Mouse (Mus musculus): Measurements from ENCODE around the gene Sox1. TPM values are rescaled to one million over a fixed set of nuclear protein-coding genes. Genes with fewer than 3 reads are reported as not detected.

The Sox1 gene
- not detected in 2 replicates for polyA plus RNA-seq (2015; fragmentation: Nextera tagmentation; extraction: Ambion mirVana)

DNA sequence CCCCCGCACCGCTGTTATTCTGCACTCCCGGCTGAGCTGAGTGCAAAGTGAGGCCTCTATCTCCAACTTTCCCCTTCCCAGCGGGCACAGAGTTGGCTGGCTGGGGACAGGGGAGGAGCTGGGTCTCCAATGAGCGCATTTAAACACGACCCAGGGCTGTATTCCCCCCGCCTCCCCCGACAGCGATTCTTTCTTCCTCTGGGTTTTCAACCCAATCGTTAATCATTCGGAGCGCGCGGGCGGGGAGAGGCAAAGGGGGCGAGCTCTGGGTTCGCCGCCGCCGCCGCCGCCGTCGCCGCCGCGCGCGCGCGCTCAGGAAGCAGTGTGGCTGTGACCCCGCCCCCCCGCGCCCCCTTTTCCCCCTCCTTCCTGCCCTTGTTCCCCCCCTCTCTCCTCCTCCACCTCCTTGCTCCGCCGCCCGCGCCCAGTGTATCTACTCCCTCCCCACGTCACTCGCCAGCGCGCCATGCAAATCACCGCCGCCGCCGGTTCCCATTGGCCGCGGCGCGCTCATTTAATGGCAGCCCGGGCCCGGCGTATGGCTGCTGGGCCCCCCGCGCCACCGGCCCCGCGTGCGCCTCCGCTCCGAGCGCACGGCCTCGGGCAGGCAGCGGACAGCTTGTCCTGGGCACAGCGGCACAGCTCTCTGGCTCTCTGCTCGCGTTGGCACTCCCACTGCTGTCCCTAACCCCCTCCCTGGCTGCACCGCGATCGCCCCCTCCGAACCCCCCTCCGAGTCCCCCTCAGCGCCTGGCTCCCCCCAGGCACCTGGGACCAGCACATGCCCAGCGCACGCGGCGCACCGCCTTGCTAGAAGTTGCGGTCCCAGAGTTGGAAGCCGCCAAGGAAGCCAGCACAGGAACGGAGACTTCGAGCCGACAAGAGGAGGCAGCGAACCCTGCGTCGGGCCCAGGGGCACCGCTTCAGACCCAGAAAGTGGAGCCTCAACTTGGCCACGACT, at the start of gene Sox1:
Gene Sox1, plus strand, starts transcription at position 225 of the 961 bp plus-strand sequence.
- under 1% methylated on average over 66 of the region's 89 CpGs for WGBS (ENCODE audit: insufficient replicate concordance)
- H3K4me2 ChIP-seq (ENCODE audit: low read depth, low read length) = peak within 1 kb of the TSS; percentile 32
- H3K27me3 ChIP-seq (ENCODE audit: control insufficient read depth, insufficient read depth, low read depth, low read length) = peaks cover 94% of the 10 kb centered on the region
- no peak for ATAC-seq (ENCODE audit: low read depth)
- peak within 1 kb of the TSS; percentile 15 for H3K4me3 ChIP-seq (ENCODE audit: low read depth, low read length)
- H3K9me3 ChIP-seq (replicated peaks; ENCODE audit: control insufficient read depth, low read length) = no peaks in the 10 kb centered on the region
- H3K36me3 ChIP-seq (ENCODE audit: control insufficient read depth, insufficient read depth) = no peaks in the 10 kb centered on the region
- no peak within 1 kb of the TSS for H3K27ac ChIP-seq (ENCODE audit: low read length)
- H3K9ac ChIP-seq (ENCODE audit: low read depth, low read length) = no peak within 1 kb of the TSS
- no peaks in the 10 kb centered on the region for H3K4me1 ChIP-seq (ENCODE audit: control insufficient read depth, low read depth, low read length)

DNA sequence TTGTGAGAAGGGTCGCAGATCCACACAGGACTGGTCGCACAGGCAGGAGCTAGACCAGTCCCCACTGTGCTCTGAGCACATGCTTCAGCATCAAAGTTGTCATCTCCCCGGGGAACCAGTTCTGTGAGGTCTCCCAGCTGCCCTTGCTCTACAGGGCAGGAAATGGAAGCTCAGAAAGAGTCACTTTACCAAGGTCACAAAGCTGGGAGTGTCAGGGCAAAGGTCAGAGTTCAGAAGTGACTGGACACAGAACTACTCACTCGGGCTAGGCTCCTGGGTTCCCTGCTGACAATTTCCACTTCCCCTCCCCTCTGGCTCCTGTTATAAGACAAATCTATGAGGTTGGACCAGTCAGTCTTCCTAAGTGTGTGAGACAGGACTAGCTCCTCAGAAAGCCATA, 49.2 kb upstream of the Sox1 start:
- Histone ChIP-seq H3K9me3 (replicated peaks; ENCODE audit: control insufficient read depth, low read length) (no peaks in the 10 kb centered on the region), H3K4me2 (ENCODE audit: low read depth, low read length) (no peak overlapping the region), H3K27ac (ENCODE audit: low read length) (no peak overlapping the region), H3K4me3 (ENCODE audit: low read depth, low read length) (no peak overlapping the region), H3K27me3 (ENCODE audit: control insufficient read depth, insufficient read depth, low read depth, low read length) (no peaks in the 10 kb centered on the region), H3K4me1 (ENCODE audit: control insufficient read depth, low read depth, low read length) (no peaks in the 10 kb centered on the region), H3K9ac (ENCODE audit: low read depth, low read length) (no peak overlapping the region), H3K36me3 (ENCODE audit: control insufficient read depth, insufficient read depth) (no peaks in the 10 kb centered on the region)
- 52% methylated on average over 4 of the region's 4 CpGs for WGBS (ENCODE audit: insufficient replicate concordance)
- ATAC-seq (ENCODE audit: low read depth) = no peak

DNA sequence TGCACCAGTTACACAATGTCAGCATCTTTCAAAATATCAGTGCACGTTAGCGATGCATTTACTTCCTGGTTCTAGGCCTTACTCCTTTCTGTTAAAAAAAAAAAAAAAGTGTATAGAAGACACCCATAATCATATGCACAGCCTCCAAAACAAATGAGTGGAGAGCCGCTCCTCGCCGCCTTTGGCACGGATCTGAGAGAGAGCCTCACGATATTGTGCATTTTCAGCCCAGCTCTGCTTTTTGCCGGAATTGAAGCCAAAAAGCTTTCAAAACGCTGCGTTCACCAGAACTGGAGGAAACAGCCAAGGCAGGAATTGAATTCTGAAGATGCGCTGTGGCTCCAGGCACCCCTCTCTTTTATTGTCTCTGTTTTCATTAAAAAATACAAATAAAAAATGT, 48.2 kb upstream of the Sox1 start:
- H3K27me3 ChIP-seq (ENCODE audit: control insufficient read depth, insufficient read depth, low read depth, low read length) = no peaks in the 10 kb centered on the region
- H3K9me3 ChIP-seq (replicated peaks; ENCODE audit: control insufficient read depth, low read length) = no peaks in the 10 kb centered on the region
- H3K9ac ChIP-seq (ENCODE audit: low read depth, low read length) = no peak overlapping the region
- no peak overlapping the region for H3K4me2 ChIP-seq (ENCODE audit: low read depth, low read length)
- H3K36me3 ChIP-seq (ENCODE audit: control insufficient read depth, insufficient read depth) = no peaks in the 10 kb centered on the region
- 73% methylated on average over 11 of the region's 11 CpGs for WGBS (ENCODE audit: insufficient replicate concordance)
- no peak for ATAC-seq (ENCODE audit: low read depth)
- H3K27ac ChIP-seq (ENCODE audit: low read length) = no peak overlapping the region
- no peak overlapping the region for H3K4me3 ChIP-seq (ENCODE audit: low read depth, low read length)
- H3K4me1 ChIP-seq (ENCODE audit: control insufficient read depth, low read depth, low read length) = no peaks in the 10 kb centered on the region

DNA sequence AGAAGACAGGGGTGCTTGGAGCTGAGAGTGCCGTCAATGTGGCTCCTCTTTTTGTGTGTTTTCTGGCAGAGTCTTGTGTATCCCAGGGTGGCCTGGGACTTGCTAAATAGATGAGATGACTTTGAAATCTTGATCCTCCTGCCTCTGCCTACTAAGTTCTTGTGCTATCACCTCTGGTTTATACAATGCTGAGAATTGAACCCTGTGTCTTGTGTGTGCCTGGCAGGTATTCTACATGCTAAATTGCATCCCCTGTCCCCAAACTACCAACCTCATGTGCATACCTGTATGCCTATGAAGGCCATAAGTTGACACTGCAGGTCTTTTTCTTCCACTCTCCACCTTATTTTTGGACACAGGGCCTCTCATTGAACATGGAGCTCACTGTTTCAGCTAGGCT, 46.8 kb upstream of the Sox1 start:
- Histone ChIP-seq H3K9ac (ENCODE audit: low read depth, low read length) (no peak overlapping the region), H3K36me3 (ENCODE audit: control insufficient read depth, insufficient read depth) (no peaks in the 10 kb centered on the region), H3K4me3 (ENCODE audit: low read depth, low read length) (no peak overlapping the region), H3K4me2 (ENCODE audit: low read depth, low read length) (no peak overlapping the region), H3K27ac (ENCODE audit: low read length) (no peak overlapping the region), H3K27me3 (ENCODE audit: control insufficient read depth, insufficient read depth, low read depth, low read length) (no peaks in the 10 kb centered on the region), H3K9me3 (replicated peaks; ENCODE audit: control insufficient read depth, low read length) (no peaks in the 10 kb centered on the region), H3K4me1 (ENCODE audit: control insufficient read depth, low read depth, low read length) (no peaks in the 10 kb centered on the region)
- 33% methylated on average over 1 of the region's 1 CpGs for WGBS (ENCODE audit: insufficient replicate concordance)
- no peak for ATAC-seq (ENCODE audit: low read depth)

DNA sequence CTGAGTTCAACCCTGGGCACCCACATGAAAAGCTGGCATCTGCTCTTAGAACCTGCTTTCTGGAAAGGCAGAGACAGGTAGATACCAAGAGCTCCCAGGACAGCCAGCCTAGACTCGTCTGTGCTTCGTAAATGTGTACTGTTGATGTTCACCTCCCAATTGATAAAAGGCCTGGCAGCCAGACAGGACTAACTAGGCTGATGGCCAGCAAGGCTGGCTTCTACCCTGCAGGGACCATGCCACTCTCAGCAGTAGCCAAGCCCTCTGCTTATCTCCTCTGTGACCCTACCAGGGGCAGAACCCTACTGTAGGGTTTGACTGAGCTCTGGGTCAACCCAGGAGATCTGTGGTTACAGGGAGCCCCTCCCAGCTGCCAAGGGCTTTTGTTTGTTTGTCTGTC, 45.5 kb upstream of the Sox1 start:
- ATAC-seq (ENCODE audit: low read depth) = no peak

DNA sequence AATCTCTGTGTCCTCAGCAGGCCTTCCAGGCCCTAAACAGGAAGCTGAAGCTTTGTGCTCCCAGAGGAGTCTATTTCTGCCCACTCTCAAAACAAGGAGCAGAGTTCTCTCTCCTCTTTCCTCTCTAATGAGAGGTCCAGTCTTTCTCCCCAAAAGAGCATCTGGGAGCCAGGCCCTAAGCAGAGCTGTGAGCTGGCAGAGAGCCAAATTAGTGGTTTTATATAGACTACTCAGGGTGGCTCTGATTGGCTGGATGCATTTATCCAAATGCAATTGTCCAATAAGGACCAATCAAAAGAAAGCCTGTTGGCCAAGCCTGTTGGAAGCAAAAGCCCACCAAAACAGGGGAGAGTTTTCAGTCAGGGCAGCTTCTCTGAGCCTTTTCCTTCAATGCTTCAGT, 44.0 kb upstream of the Sox1 start:
- H3K4me1 ChIP-seq (ENCODE audit: control insufficient read depth, low read depth, low read length) = no peaks in the 10 kb centered on the region

More for the DNA sequence above, 45.5 kb upstream of the Sox1 start:
- H3K9ac ChIP-seq (ENCODE audit: low read depth, low read length) = no peak overlapping the region
- 65% methylated on average over 2 of the region's 2 CpGs for WGBS (ENCODE audit: insufficient replicate concordance)
- no peaks in the 10 kb centered on the region for H3K4me1 ChIP-seq (ENCODE audit: control insufficient read depth, low read depth, low read length)
- no peak overlapping the region for H3K4me2 ChIP-seq (ENCODE audit: low read depth, low read length)
- no peaks in the 10 kb centered on the region for H3K9me3 ChIP-seq (replicated peaks; ENCODE audit: control insufficient read depth, low read length)
- H3K27me3 ChIP-seq (ENCODE audit: control insufficient read depth, insufficient read depth, low read depth, low read length) = no peaks in the 10 kb centered on the region
- H3K4me3 ChIP-seq (ENCODE audit: low read depth, low read length) = no peak overlapping the region
- no peak overlapping the region for H3K27ac ChIP-seq (ENCODE audit: low read length)
- no peaks in the 10 kb centered on the region for H3K36me3 ChIP-seq (ENCODE audit: control insufficient read depth, insufficient read depth)

DNA sequence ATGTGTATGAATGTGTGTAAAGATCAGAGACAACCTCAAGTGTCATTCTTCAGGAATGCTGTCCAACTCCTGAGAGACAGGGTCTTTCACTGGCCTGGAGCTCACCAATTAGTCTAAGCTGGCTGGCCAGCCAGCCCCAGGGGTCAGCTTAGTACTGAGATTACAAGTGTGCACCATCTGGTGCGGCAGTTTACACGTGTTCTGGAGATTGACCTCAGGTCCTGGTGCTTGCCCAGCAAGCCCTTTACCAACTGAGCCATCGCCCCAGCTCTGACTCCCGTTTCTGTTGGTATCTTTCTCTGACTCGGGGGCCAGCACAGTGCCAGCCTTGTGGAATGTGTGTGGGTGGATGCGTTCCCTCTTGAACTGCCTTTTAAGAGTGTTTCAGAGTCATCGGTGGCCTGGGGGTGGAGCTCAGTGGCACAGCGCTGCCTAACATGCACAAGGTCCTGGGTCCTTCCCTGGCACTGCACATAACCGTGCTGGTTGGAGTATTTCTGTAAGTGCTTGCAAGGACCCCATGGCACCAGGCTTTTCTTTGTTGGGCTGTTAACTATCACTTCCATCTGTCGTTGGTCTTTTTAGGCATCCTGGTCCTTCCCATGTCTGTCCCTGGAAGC, 40.6 kb upstream of the Sox1 start:
- no peak for ATAC-seq (ENCODE audit: low read depth)
- no peak overlapping the region for H3K9ac ChIP-seq (ENCODE audit: low read depth, low read length)
- no peak overlapping the region for H3K4me3 ChIP-seq (ENCODE audit: low read depth, low read length)
- H3K4me1 ChIP-seq (ENCODE audit: control insufficient read depth, low read depth, low read length) = no peaks in the 10 kb centered on the region
- H3K4me2 ChIP-seq (ENCODE audit: low read depth, low read length) = no peak overlapping the region
- WGBS (ENCODE audit: insufficient replicate concordance) = 63% methylated on average over 10 of the region's 10 CpGs
- no peaks in the 10 kb centered on the region for H3K36me3 ChIP-seq (ENCODE audit: control insufficient read depth, insufficient read depth)
- H3K27me3 ChIP-seq (ENCODE audit: control insufficient read depth, insufficient read depth, low read depth, low read length) = no peaks in the 10 kb centered on the region
- H3K9me3 ChIP-seq (replicated peaks; ENCODE audit: control insufficient read depth, low read length) = no peaks in the 10 kb centered on the region
- no peak overlapping the region for H3K27ac ChIP-seq (ENCODE audit: low read length)

More for the DNA sequence above, 44.0 kb upstream of the Sox1 start:
- H3K27ac ChIP-seq (ENCODE audit: low read length) = no peak overlapping the region
- H3K4me3 ChIP-seq (ENCODE audit: low read depth, low read length) = no peak overlapping the region
- H3K9me3 ChIP-seq (replicated peaks; ENCODE audit: control insufficient read depth, low read length) = no peaks in the 10 kb centered on the region
- no peaks in the 10 kb centered on the region for H3K36me3 ChIP-seq (ENCODE audit: control insufficient read depth, insufficient read depth)
- ATAC-seq (ENCODE audit: low read depth) = no peak
- H3K27me3 ChIP-seq (ENCODE audit: control insufficient read depth, insufficient read depth, low read depth, low read length) = no peaks in the 10 kb centered on the region
- H3K4me2 ChIP-seq (ENCODE audit: low read depth, low read length) = no peak overlapping the region
- H3K9ac ChIP-seq (ENCODE audit: low read depth, low read length) = no peak overlapping the region

DNA sequence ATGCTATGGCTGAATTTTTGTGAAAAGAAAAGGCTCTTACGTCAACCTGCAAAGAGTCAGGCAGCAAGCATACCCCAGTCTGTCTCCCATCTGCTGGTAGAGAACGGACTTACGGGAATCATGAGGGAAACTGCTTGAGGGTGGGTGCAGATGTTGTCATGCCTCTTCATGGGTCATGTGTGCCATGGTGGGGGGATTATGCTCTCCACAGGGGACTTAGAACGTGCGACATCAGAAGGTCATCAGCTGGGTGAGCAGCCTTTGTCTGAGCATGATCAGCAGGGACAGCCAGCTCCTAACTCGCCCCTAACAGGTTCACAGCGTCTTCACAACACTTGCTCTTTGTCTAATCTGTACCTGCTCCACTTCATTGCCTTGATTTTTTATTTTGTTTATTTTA, 26.9 kb upstream of the Sox1 start:
- Histone ChIP-seq H3K9me3 (replicated peaks; ENCODE audit: control insufficient read depth, low read length) (no peaks in the 10 kb centered on the region), H3K4me1 (ENCODE audit: control insufficient read depth, low read depth, low read length) (no peaks in the 10 kb centered on the region), H3K27ac (ENCODE audit: low read length) (no peak overlapping the region), H3K9ac (ENCODE audit: low read depth, low read length) (no peak overlapping the region), H3K27me3 (ENCODE audit: control insufficient read depth, insufficient read depth, low read depth, low read length) (no peaks in the 10 kb centered on the region), H3K36me3 (ENCODE audit: control insufficient read depth, insufficient read depth) (no peaks in the 10 kb centered on the region), H3K4me3 (ENCODE audit: low read depth, low read length) (no peak overlapping the region), H3K4me2 (ENCODE audit: low read depth, low read length) (no peak overlapping the region)
- WGBS (ENCODE audit: insufficient replicate concordance) = 57% methylated on average over 7 of the region's 7 CpGs
- no peak for ATAC-seq (ENCODE audit: low read depth)

DNA sequence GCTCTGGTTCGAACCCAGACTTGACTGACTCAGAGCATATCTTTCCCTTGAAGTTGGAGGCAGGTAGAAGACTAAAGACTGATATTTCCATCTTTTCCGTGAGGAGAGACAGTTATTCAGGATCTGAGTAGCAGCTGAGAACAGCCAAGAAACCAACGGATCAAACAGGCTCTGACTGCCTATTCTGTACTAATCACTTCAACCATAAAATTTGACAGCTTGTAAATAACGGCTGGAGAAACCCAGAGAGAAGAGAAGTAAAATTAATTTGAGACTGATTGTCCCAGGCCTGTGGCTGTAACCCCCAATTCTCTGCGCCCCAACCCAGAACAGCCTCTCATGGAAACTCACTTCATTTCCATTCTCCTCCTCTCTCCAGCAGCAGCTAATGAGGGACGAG, 26.2 kb upstream of the Sox1 start:
- Histone ChIP-seq H3K9ac (ENCODE audit: low read depth, low read length) (no peak overlapping the region), H3K4me2 (ENCODE audit: low read depth, low read length) (no peak overlapping the region), H3K9me3 (replicated peaks; ENCODE audit: control insufficient read depth, low read length) (no peaks in the 10 kb centered on the region), H3K27ac (ENCODE audit: low read length) (no peak overlapping the region), H3K4me3 (ENCODE audit: low read depth, low read length) (no peak overlapping the region), H3K27me3 (ENCODE audit: control insufficient read depth, insufficient read depth, low read depth, low read length) (no peaks in the 10 kb centered on the region), H3K36me3 (ENCODE audit: control insufficient read depth, insufficient read depth) (no peaks in the 10 kb centered on the region), H3K4me1 (ENCODE audit: control insufficient read depth, low read depth, low read length) (no peaks in the 10 kb centered on the region)
- 50% methylated on average over 6 of the region's 6 CpGs for WGBS (ENCODE audit: insufficient replicate concordance)
- ATAC-seq (ENCODE audit: low read depth) = no peak
